Mouse (Mus musculus): ENCODE measurements at regions not wholly inside any gene's neighbourhood (a gene's known extent, or its start where the extent isn't known, plus 50 kb on each side); places are given as distances from the start of the nearest gene placed in this dataset.

- no peak for TF ChIP-seq CTCF (IDR thresholded peaks at IDR 0.05; ENCODE audit: control insufficient read depth, insufficient read depth, insufficient replicate concordance, low read depth, low read length)
- TF ChIP-seq POLR2A (IDR thresholded peaks at IDR 0.05; ENCODE audit: control insufficient read depth, low read depth, low read length): no peak
Measured at GRCm38 (mm10) chr6:7374629-7375028, 180.1 kb upstream of the Tac1 start.

Data from testis, adult 2 months (tissue).